Mouse (Mus musculus) ES-Bruce4 (cell line): ENCODE measurements around the gene Mbnl1. TPM values are rescaled to one million over a fixed set of nuclear protein-coding genes. Genes with fewer than 3 reads are reported as not detected.
A peak's percentile ranks its signal among the peaks of the same experiment; 100 is the strongest.
"Not testable (repeated sequence)": the region's sequence is repeated elsewhere in the genome, so short reads cannot be mapped to it uniquely, and the experiment has no call there.

Source experiments
- H3K27ac ChIP-seq: 2 replicates; pipeline ENCODE4 v1.5.1; 2012; ENCODE audit warnings: low read length, inconsistent platforms; ENCODE audit not compliant: insufficient read depth
- H3K27me3 ChIP-seq: 2 replicates; pipeline ENCODE4 v1.6.1; 2012; ENCODE audit warnings: mild to moderate bottlenecking, low read length, inconsistent platforms; ENCODE audit not compliant: control insufficient read depth, poor library complexity, insufficient read depth, severe bottlenecking
- H3K36me3 ChIP-seq: 2 replicates; pipeline ENCODE4 v1.6.1; 2012; ENCODE audit warnings: inconsistent platforms, mild to moderate bottlenecking, low read length, moderate library complexity; ENCODE audit not compliant: control insufficient read depth, poor library complexity, insufficient read depth, severe bottlenecking
- H3K4me1 ChIP-seq: one replicate; pipeline ENCODE4 v1.8.1; 2011; ENCODE audit warnings: low read length; ENCODE audit not compliant: control insufficient read depth, insufficient read depth
- H3K4me3 ChIP-seq: 2 replicates; pipeline ENCODE4 v1.5.1; 2011; ENCODE audit warnings: low read depth, mild to moderate bottlenecking, low read length
- H3K9ac ChIP-seq: 2 replicates; pipeline ENCODE4 v1.6.1; 2012; ENCODE audit warnings: low read depth, mild to moderate bottlenecking, inconsistent platforms; ENCODE audit not compliant: poor library complexity, severe bottlenecking
- H3K9me3 ChIP-seq: replicated peaks from 2 replicates; pipeline ENCODE4 v1.6.1; 2012; ENCODE audit warnings: mild to moderate bottlenecking, low read length, inconsistent platforms; ENCODE audit not compliant: control insufficient read depth, poor library complexity, insufficient read depth, severe bottlenecking
- CTCF ChIP-seq: IDR thresholded peaks from one replicate; pipeline ENCODE4 v1.8.1; 2011; ENCODE audit warnings: low read depth, low read length
- EP300 ChIP-seq: IDR thresholded peaks from 2 replicates; pipeline ENCODE4 v1.6.1; 2011; ENCODE audit warnings: low read depth, low read length; ENCODE audit not compliant: insufficient read depth
- POLR2A ChIP-seq: IDR thresholded peaks from one replicate; pipeline ENCODE4 v1.8.1; 2011; ENCODE audit warnings: low read length; ENCODE audit not compliant: insufficient read depth
- polyA plus RNA-seq: library from polyadenylated mRNA; stranded (reverse); fragments of >200 nt; gene quantifications from 2 replicates; pipeline ENCODE4 v1.2.4, GENCODE M21; 2011; ENCODE audit warnings: low read depth; ENCODE audit not compliant: missing spikeins, insufficient read depth, insufficient read length

Gene Mbnl1
- polyA plus RNA-seq, 1 experiment: 26.6 TPM

GRCm38 (mm10) chr3:60485987-60486712 lies 13.5 kb downstream of the Mbnl1 start:
- Histone ChIP-seq H3K27ac (no peak overlapping the region), H3K36me3 (no peaks in the 10 kb centered on the region; the same call in 1 of the 2 replicates), H3K9me3 (no peaks in the 10 kb centered on the region), H3K9ac (no peak overlapping the region), H3K4me3 (no peak overlapping the region), H3K27me3 (no peaks in the 10 kb centered on the region), H3K4me1 (no peaks in the 10 kb centered on the region)
- TF ChIP-seq EP300 (no peak), CTCF (no peak), POLR2A (no peak)

GRCm38 (mm10) chr3:60486713-60487170 lies 14.1 kb downstream of the Mbnl1 start:
- Histone ChIP-seq H3K27me3 (no peaks in the 10 kb centered on the region), H3K4me3 (no peak overlapping the region), H3K27ac (no peak overlapping the region), H3K36me3 (no peaks in the 10 kb centered on the region; the same call in 1 of the 2 replicates), H3K4me1 (no peaks in the 10 kb centered on the region), H3K9me3 (no peaks in the 10 kb centered on the region), H3K9ac (no peak overlapping the region)
- TF ChIP-seq CTCF (no peak), POLR2A (no peak), EP300 (no peak)

GRCm38 (mm10) chr3:60489509-60489908 lies 16.9 kb downstream of the Mbnl1 start:
- Histone ChIP-seq H3K9ac (no peak overlapping the region), H3K9me3 (no peaks in the 10 kb centered on the region), H3K27me3 (no peaks in the 10 kb centered on the region), H3K36me3 (no peaks in the 10 kb centered on the region; the same call in 1 of the 2 replicates), H3K4me1 (no peaks in the 10 kb centered on the region), H3K4me3 (no peak overlapping the region), H3K27ac (no peak overlapping the region)
- TF ChIP-seq POLR2A (no peak), CTCF (no peak), EP300 (no peak)

- Histone ChIP-seq H3K9ac (peak overlapping the region; percentile 44; the same call in 1 of the 2 replicates), H3K27ac (peak overlapping the region; percentile 61; the same call in 1 of the 2 replicates)
- H3K36me3 ChIP-seq, H3K4me1 ChIP-seq, H3K4me3 ChIP-seq, H3K27me3 ChIP-seq, H3K9me3 ChIP-seq: not testable (repeated sequence)
Observed at GRCm38 (mm10) chr3:60494774-60495535, 22.3 kb downstream of the Mbnl1 start.

GRCm38 (mm10) chr3:60496197-60496596 lies 23.6 kb downstream of the Mbnl1 start:
- Histone ChIP-seq H3K9ac (no peak overlapping the region), H3K4me1 (no peaks in the 10 kb centered on the region), H3K4me3 (no peak overlapping the region), H3K27me3 (no peaks in the 10 kb centered on the region), H3K36me3 (no peaks in the 10 kb centered on the region), H3K9me3 (no peaks in the 10 kb centered on the region), H3K27ac (no peak overlapping the region)
- TF ChIP-seq POLR2A (no peak), EP300 (no peak), CTCF (no peak)

GRCm38 (mm10) chr3:60498151-60498550 lies 25.5 kb downstream of the Mbnl1 start:
- Histone ChIP-seq H3K36me3 (no peaks in the 10 kb centered on the region), H3K27ac (no peak overlapping the region), H3K27me3 (no peaks in the 10 kb centered on the region), H3K9ac (no peak overlapping the region), H3K9me3 (no peaks in the 10 kb centered on the region), H3K4me3 (no peak overlapping the region), H3K4me1 (no peaks in the 10 kb centered on the region)
- TF ChIP-seq CTCF: no peak
- TF ChIP-seq POLR2A: no peak
- no peak for TF ChIP-seq EP300
